Mouse (Mus musculus): ENCODE data around the gene Dnase2b. TPM values are rescaled to one million over a fixed set of nuclear protein-coding genes. Genes with fewer than 3 reads are reported as not detected.

Gene Dnase2b
- polyA plus RNA-seq, 1 experiment from 2014 or later, result 4.0 TPM

DNA sequence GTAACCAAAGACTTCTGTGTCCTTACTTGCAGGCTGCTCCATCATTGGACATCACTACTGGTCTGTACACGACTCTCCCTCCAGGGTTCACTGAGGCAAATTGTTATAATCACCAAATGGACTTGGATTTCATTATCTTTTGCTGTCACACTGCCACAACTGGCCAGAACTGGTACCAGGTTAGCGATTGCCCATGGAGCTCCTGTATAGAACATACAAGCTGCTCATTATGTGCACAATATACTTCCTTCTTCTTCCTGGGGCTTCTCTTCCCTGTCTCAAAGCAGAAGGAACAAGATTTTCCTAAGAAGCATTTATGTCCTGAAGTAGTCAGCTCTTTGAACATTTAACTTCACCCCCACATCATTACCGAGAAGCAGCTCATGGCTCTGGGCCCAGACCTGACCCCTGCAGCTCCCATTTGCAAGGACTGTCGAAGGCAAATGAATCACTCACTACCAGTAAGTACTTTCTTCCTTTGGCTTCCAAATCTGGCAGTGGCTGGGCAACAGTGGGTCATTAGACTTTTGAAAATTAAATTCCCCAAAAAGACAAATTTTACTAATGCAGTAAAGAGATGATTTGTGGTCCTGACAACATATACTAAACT, 26.5 kb upstream of the Dnase2b start:
- Histone ChIP-seq H3K9me3 (ENCODE audit: low read length) (no peaks in the 10 kb centered on the region), H3K4me2 (ENCODE audit: low read depth, low read length) (no peak overlapping the region), H3K4me3 (ENCODE audit: low read depth, low read length) (no peak overlapping the region), H3K36me3 (replicated peaks; ENCODE audit: insufficient read depth, low read length) (no peaks in the 10 kb centered on the region), H3K9ac (replicated peaks) (no peak overlapping the region), H3K27ac (ENCODE audit: low read depth) (no peak overlapping the region), H3K4me1 (ENCODE audit: insufficient read depth) (no peaks in the 10 kb centered on the region), H3K27me3 (ENCODE audit: insufficient read depth, low read length) (no peaks in the 10 kb centered on the region)
- 60% methylated on average over 4 of the region's 4 CpGs for WGBS (ENCODE audit: insufficient replicate concordance)
- no peak for TF ChIP-seq CTCF (IDR thresholded peaks at IDR 0.05; ENCODE audit: low read depth)
- no peak for TF ChIP-seq EP300 (IDR thresholded peaks at IDR 0.05; ENCODE audit: low read depth)
- ATAC-seq (no peak), DNase-seq (no peak)

GRCm38 (mm10) chr3:146632506-146632905, 17.1 kb upstream of the Dnase2b start:
- Histone ChIP-seq H3K27me3 (ENCODE audit: insufficient read depth, low read length) (no peaks in the 10 kb centered on the region), H3K9me3 (ENCODE audit: low read length) (no peaks in the 10 kb centered on the region), H3K27ac (ENCODE audit: low read depth) (no peak overlapping the region), H3K4me2 (ENCODE audit: low read depth, low read length) (no peak overlapping the region), H3K36me3 (replicated peaks; ENCODE audit: insufficient read depth, low read length) (peaks cover 16% of the 10 kb centered on the region), H3K4me3 (ENCODE audit: low read depth, low read length) (no peak overlapping the region), H3K4me1 (ENCODE audit: insufficient read depth) (no peaks in the 10 kb centered on the region), H3K9ac (replicated peaks) (no peak overlapping the region)
- DNase-seq (no peak), ATAC-seq (no peak)
- no peak for TF ChIP-seq EP300 (IDR thresholded peaks at IDR 0.05; ENCODE audit: low read depth)
- TF ChIP-seq CTCF (IDR thresholded peaks at IDR 0.05; ENCODE audit: low read depth), result no peak
- WGBS (ENCODE audit: insufficient replicate concordance), result 70% methylated on average over 5 of the region's 5 CpGs

- no peaks in the 10 kb centered on the region for H3K9me3 ChIP-seq (ENCODE audit: low read length)
- no peaks in the 10 kb centered on the region for H3K27me3 ChIP-seq (ENCODE audit: insufficient read depth, low read length)
- no peak overlapping the region for H3K9ac ChIP-seq (replicated peaks)
- WGBS (ENCODE audit: insufficient replicate concordance), result 58% methylated on average over 8 of the region's 8 CpGs
- no peak for DNase-seq
- H3K36me3 ChIP-seq (replicated peaks; ENCODE audit: insufficient read depth, low read length), result peaks cover 26% of the 10 kb centered on the region
- TF ChIP-seq CTCF (IDR thresholded peaks at IDR 0.05; ENCODE audit: low read depth), result no peak
- TF ChIP-seq EP300 (IDR thresholded peaks at IDR 0.05; ENCODE audit: low read depth), result no peak
- H3K4me1 ChIP-seq (ENCODE audit: insufficient read depth), result no peaks in the 10 kb centered on the region
- H3K4me2 ChIP-seq (ENCODE audit: low read depth, low read length), result no peak overlapping the region
- no peak overlapping the region for H3K27ac ChIP-seq (ENCODE audit: low read depth)
- H3K4me3 ChIP-seq (ENCODE audit: low read depth, low read length), result no peak overlapping the region
- no peak for ATAC-seq
These were observed 13.0 kb upstream of the Dnase2b start for GRCm38 (mm10) chr3:146628227-146628982.

DNA sequence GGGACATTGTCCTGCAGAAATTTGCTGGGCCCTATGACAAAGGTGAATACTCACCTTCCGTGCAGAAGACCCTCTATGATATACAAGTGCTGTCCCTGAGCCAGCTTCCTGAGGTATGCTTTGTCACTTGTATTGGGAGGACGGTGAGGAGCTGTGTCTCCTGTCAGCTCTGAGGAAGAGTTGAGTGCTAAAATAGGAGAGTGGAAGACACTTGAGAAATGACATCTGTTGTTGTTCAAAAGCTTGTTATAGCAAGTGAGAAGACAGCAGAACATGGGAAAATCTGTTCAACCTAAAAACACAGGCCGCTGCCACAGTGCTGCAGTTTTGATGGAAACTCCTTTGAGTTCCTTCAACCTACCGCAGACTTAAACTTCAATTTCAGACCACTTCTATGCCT, 10.4 kb upstream of the Dnase2b start:
- TF ChIP-seq EP300 (IDR thresholded peaks at IDR 0.05; ENCODE audit: low read depth), result no peak
- no peak for TF ChIP-seq CTCF (IDR thresholded peaks at IDR 0.05; ENCODE audit: low read depth)
- H3K4me1 ChIP-seq (ENCODE audit: insufficient read depth), result no peaks in the 10 kb centered on the region
- H3K4me3 ChIP-seq (ENCODE audit: low read depth, low read length), result no peak overlapping the region
- H3K4me2 ChIP-seq (ENCODE audit: low read depth, low read length), result no peak overlapping the region
- ATAC-seq (no peak), DNase-seq (no peak)
- H3K36me3 ChIP-seq (replicated peaks; ENCODE audit: insufficient read depth, low read length), result peaks cover 32% of the 10 kb centered on the region
- H3K27ac ChIP-seq (ENCODE audit: low read depth), result no peak overlapping the region
- H3K27me3 ChIP-seq (ENCODE audit: insufficient read depth, low read length), result no peaks in the 10 kb centered on the region
- no peaks in the 10 kb centered on the region for H3K9me3 ChIP-seq (ENCODE audit: low read length)
- H3K9ac ChIP-seq (replicated peaks), result no peak overlapping the region
- 88% methylated on average over 4 of the region's 4 CpGs for WGBS (ENCODE audit: insufficient replicate concordance)

DNA sequence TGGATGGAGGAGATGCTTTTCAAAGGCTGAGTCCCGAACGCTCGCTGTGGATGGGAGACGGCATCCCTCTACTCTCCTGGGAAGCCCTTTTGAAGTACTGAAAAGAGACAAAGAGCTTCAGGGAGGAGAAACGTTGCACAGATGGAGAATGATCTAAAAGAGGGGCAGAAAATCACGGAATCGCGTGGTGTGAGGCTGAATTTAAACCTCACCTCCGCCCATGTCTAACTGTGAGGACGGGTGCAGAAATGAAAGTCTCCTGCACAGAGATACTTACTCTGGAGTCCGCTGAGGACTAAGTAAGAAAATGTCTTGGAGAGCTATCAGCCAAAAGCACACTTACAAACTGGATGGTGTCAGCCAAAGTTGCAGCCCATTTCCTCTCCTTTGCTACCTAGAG, 6.6 kb upstream of the Dnase2b start:
- no peak overlapping the region for H3K4me2 ChIP-seq (ENCODE audit: low read depth, low read length)
- H3K27ac ChIP-seq (ENCODE audit: low read depth), result no peak overlapping the region
- no peaks in the 10 kb centered on the region for H3K9me3 ChIP-seq (ENCODE audit: low read length)
- H3K9ac ChIP-seq (replicated peaks), result no peak overlapping the region
- ATAC-seq (no peak), DNase-seq (no peak)
- H3K4me1 ChIP-seq (ENCODE audit: insufficient read depth), result no peaks in the 10 kb centered on the region
- peaks cover 11% of the 10 kb centered on the region; the same call in 1 of the 2 replicates for H3K36me3 ChIP-seq (replicated peaks; ENCODE audit: insufficient read depth, low read length)
- no peak for TF ChIP-seq CTCF (IDR thresholded peaks at IDR 0.05; ENCODE audit: low read depth)
- TF ChIP-seq EP300 (IDR thresholded peaks at IDR 0.05; ENCODE audit: low read depth), result no peak
- H3K27me3 ChIP-seq (ENCODE audit: insufficient read depth, low read length), result no peaks in the 10 kb centered on the region
- whole genome bisulfite sequencing (ENCODE audit: insufficient replicate concordance), result 84% methylated on average over 11 of the region's 11 CpGs
- H3K4me3 ChIP-seq (ENCODE audit: low read depth, low read length), result no peak overlapping the region

DNA sequence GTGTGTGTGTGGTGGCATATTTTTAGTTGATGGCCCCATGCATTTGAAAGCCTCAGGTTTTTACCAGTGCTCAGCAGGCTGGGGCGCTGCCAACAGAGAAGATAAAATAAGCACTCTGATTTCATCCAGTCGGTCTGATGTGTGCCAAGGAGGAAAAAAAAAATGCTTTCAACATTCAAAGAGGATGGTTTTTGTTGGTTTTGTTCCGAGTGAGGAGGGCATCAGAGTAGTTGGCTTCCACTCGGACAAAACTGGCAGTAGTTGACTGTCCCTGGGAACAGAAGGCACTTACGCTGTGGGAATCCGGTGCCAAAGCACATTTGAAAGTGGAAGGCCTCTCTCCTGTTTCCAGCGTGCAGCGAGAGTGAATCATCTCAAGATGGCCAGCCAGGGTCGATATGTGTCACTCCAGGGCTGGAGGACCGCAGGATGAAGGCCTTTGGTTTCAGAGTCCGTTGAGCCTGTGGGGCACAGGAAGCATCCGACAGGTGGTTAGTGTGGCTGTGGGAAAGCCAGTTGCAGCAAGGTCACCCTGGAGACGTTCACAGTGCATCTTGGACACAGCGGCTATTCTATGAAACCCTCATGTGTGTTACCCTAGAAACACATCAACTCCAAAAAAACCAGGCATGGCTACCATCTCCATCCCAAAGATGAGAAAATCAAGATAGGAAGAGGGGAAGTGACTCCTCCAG, 5.3 kb upstream of the Dnase2b start:
- H3K4me2 ChIP-seq (ENCODE audit: low read depth, low read length), result no peak overlapping the region
- H3K4me1 ChIP-seq (ENCODE audit: insufficient read depth), result no peaks in the 10 kb centered on the region
- H3K27me3 ChIP-seq (ENCODE audit: insufficient read depth, low read length), result no peaks in the 10 kb centered on the region
- H3K9ac ChIP-seq (replicated peaks), result no peak overlapping the region
- 76% methylated on average over 14 of the region's 14 CpGs for WGBS (ENCODE audit: insufficient replicate concordance)
- peaks cover 9% of the 10 kb centered on the region; the same call in 1 of the 2 replicates for H3K36me3 ChIP-seq (replicated peaks; ENCODE audit: insufficient read depth, low read length)
- TF ChIP-seq EP300 (IDR thresholded peaks at IDR 0.05; ENCODE audit: low read depth) (no peak), CTCF (IDR thresholded peaks at IDR 0.05; ENCODE audit: low read depth) (no peak)
- no peak overlapping the region for H3K4me3 ChIP-seq (ENCODE audit: low read depth, low read length)
- no peaks in the 10 kb centered on the region for H3K9me3 ChIP-seq (ENCODE audit: low read length)
- DNase-seq (no peak), ATAC-seq (no peak)
- H3K27ac ChIP-seq (ENCODE audit: low read depth), result no peak overlapping the region

Data from liver, postnatal 0 days (tissue).